Mouse (Mus musculus) intestine, postnatal 0 days (tissue): ENCODE measurements around the gene Hrnr. TPM values are rescaled to one million over a fixed set of nuclear protein-coding genes. Genes with fewer than 3 reads are reported as not detected.

ENCODE experiments used
- ATAC-seq: fragments of 200-750 bp; cut with Nextera tagmentation; 2 replicates; pipeline ENCODE4 v1.8.0; 2017; ENCODE audit warnings: mild to moderate bottlenecking, moderate TSS enrichment, moderate library complexity
- H3K27ac ChIP-seq: fragments of 300-500 bp; sonication (generic); 2 replicates; pipeline ENCODE4 v1.5.1; 2014; ENCODE audit warnings: mild to moderate bottlenecking, low read depth, low read length, moderate library complexity
- H3K27me3 ChIP-seq: fragments of 300-500 bp; sonication (generic); replicated peaks from 2 replicates; pipeline ENCODE4 v1.6.1; 2014; ENCODE audit warnings: low read length, mixed read lengths; ENCODE audit not compliant: control insufficient read depth, insufficient read depth
- H3K36me3 ChIP-seq: fragments of 300-500 bp; sonication (generic); 2 replicates; pipeline ENCODE4 v1.6.1; 2014; ENCODE audit warnings: mild to moderate bottlenecking, moderate library complexity; ENCODE audit not compliant: control insufficient read depth, insufficient read depth
- H3K4me1 ChIP-seq: fragments of 300-500 bp; sonication (generic); replicated peaks from 2 replicates; pipeline ENCODE4 v1.6.1; 2014; ENCODE audit warnings: antibody characterized with exemption, low read length, mixed read lengths; ENCODE audit not compliant: control insufficient read depth, insufficient read depth
- H3K4me2 ChIP-seq: fragments of 300-500 bp; sonication (generic); replicated peaks from 2 replicates; pipeline ENCODE4 v1.6.1; 2014; ENCODE audit warnings: low read depth, mild to moderate bottlenecking, moderate library complexity
- H3K4me3 ChIP-seq: fragments of 300-500 bp; sonication (generic); 2 replicates; pipeline ENCODE4 v1.5.1; 2014; ENCODE audit warnings: low read depth, low read length
- H3K9ac ChIP-seq: fragments of 300-500 bp; sonication (generic); 2 replicates; pipeline ENCODE4 v1.6.1; 2014; ENCODE audit warnings: mild to moderate bottlenecking, low read depth, low read length
- H3K9me3 ChIP-seq: fragments of 300-500 bp; sonication (generic); 2 replicates; pipeline ENCODE4 v1.6.1; 2016; ENCODE audit warnings: mixed run types; ENCODE audit not compliant: control insufficient read depth
- CTCF ChIP-seq: sonication (generic); IDR thresholded peaks from 2 replicates; pipeline ENCODE4 v1.5.1; 2016; ENCODE audit warnings: low read depth, mild to moderate bottlenecking, control low read depth, antibody characterized with exemption, moderate library complexity
- WGBS: fragments of 180-500 bp; shearing (Covaris S2); extraction: QIAGEN DNeasy Blood & Tissue Kit; methylation state at CpG from one replicate; pipeline ENCODE4 v1.1.7; 2014; 5-methylcytosine and 5-hydroxymethylcytosine counted together
- polyA plus RNA-seq: library from polyadenylated mRNA; unstranded; fragments of >200 nt; fragmentation: Nextera tagmentation; extraction: Ambion mirVana; gene quantifications from 2 replicates; pipeline ENCODE4 v1.2.1, GENCODE M21; 2015

Hrnr gene
- polyA plus RNA-seq, 1 experiment from 2014 or later: not detected

GRCm38 (mm10) chr3:93314388-93314787, 5.2 kb upstream of the Hrnr start:
- peak; percentile 45 for TF ChIP-seq CTCF
- ATAC-seq: no peak
- no peak overlapping the region for H3K4me2 ChIP-seq
- H3K36me3 ChIP-seq: no peaks in the 10 kb centered on the region
- no peak overlapping the region for H3K9ac ChIP-seq
- no peak overlapping the region for H3K27ac ChIP-seq
- H3K4me1 ChIP-seq: no peaks in the 10 kb centered on the region
- 93% methylated on average over 1 of the region's 1 CpGs for WGBS
- H3K27me3 ChIP-seq: no peaks in the 10 kb centered on the region
- no peak overlapping the region for H3K4me3 ChIP-seq
- H3K9me3 ChIP-seq: no peaks in the 10 kb centered on the region

- ATAC-seq: no peak
- H3K27me3 ChIP-seq: no peaks in the 10 kb centered on the region
Measured at GRCm38 (mm10) chr3:93337749-93338148, 18.2 kb downstream of the Hrnr start.

GRCm38 (mm10) chr3:93340021-93340420, 20.5 kb downstream of the Hrnr start:
- 90% methylated on average over 4 of the region's 4 CpGs for WGBS
- H3K4me3 ChIP-seq: no peak overlapping the region

More at GRCm38 (mm10) chr3:93337749-93338148, 18.2 kb downstream of the Hrnr start:
- Histone ChIP-seq H3K4me3 (no peak overlapping the region), H3K36me3 (no peaks in the 10 kb centered on the region), H3K4me2 (no peak overlapping the region), H3K4me1 (no peaks in the 10 kb centered on the region), H3K9me3 (no peaks in the 10 kb centered on the region), H3K9ac (no peak overlapping the region), H3K27ac (no peak overlapping the region)
- TF ChIP-seq CTCF: no peak

GRCm38 (mm10) chr3:93346896-93347295, 27.3 kb downstream of the Hrnr start:
- no peak for ATAC-seq
- Histone ChIP-seq H3K36me3 (no peaks in the 10 kb centered on the region), H3K4me2 (no peak overlapping the region), H3K4me1 (no peaks in the 10 kb centered on the region), H3K9me3 (no peaks in the 10 kb centered on the region), H3K9ac (no peak overlapping the region), H3K4me3 (no peak overlapping the region), H3K27ac (no peak overlapping the region), H3K27me3 (no peaks in the 10 kb centered on the region)
- WGBS: 72% methylated on average over 2 of the region's 2 CpGs
- TF ChIP-seq CTCF: no peak

More at GRCm38 (mm10) chr3:93340021-93340420, 20.5 kb downstream of the Hrnr start:
- no peak overlapping the region for H3K27ac ChIP-seq
- no peaks in the 10 kb centered on the region for H3K4me1 ChIP-seq
- no peaks in the 10 kb centered on the region for H3K9me3 ChIP-seq
- H3K27me3 ChIP-seq: no peaks in the 10 kb centered on the region
- H3K36me3 ChIP-seq: no peaks in the 10 kb centered on the region
- no peak overlapping the region for H3K9ac ChIP-seq
- no peak for TF ChIP-seq CTCF
- no peak for ATAC-seq
- no peak overlapping the region for H3K4me2 ChIP-seq

GRCm38 (mm10) chr3:93360045-93360444, 40.5 kb downstream of the Hrnr start:
- WGBS: 16% methylated on average over 7 of the region's 7 CpGs
- Histone ChIP-seq H3K27me3 (no peaks in the 10 kb centered on the region), H3K4me2 (no peak overlapping the region), H3K9ac (no peak overlapping the region), H3K9me3 (no peaks in the 10 kb centered on the region), H3K4me3 (no peak overlapping the region), H3K36me3 (no peaks in the 10 kb centered on the region), H3K27ac (no peak overlapping the region), H3K4me1 (no peaks in the 10 kb centered on the region)
- TF ChIP-seq CTCF: peak; percentile 84
- ATAC-seq: no peak

- Histone ChIP-seq H3K4me1 (no peaks in the 10 kb centered on the region), H3K4me3 (no peak overlapping the region), H3K9ac (no peak overlapping the region), H3K36me3 (no peaks in the 10 kb centered on the region), H3K27me3 (no peaks in the 10 kb centered on the region), H3K27ac (no peak overlapping the region), H3K4me2 (no peak overlapping the region), H3K9me3 (no peaks in the 10 kb centered on the region)
- peak; percentile 86 for TF ChIP-seq CTCF
- 13% methylated on average over 10 of the region's 10 CpGs for WGBS
- peak; percentile 64 for ATAC-seq
Measured at GRCm38 (mm10) chr3:93361933-93362574, 42.5 kb downstream of the Hrnr start.
